Mouse (Mus musculus) MEL (cell line): ENCODE measurements around the gene Med13l. TPM values are rescaled to one million over a fixed set of nuclear protein-coding genes. Genes with fewer than 3 reads are reported as not detected.

Source experiments
- DNase-seq: peaks from one replicate; pipeline ENCODE4 v3.0.0; 2011; ENCODE audit warnings: low read depth, low spot score
- H3K27ac ChIP-seq: 2 replicates; pipeline ENCODE4 v1.5.1; 2012; ENCODE audit warnings: low read depth, mild to moderate bottlenecking, control low read depth, low read length, moderate library complexity; ENCODE audit not compliant: control insufficient read depth
- H3K27me3 ChIP-seq, 2 experiments: fragments of 150-350 bp in 1 of 2; sonication (generic) in 1 of 2; 2 replicates each; pipeline ENCODE4 v1.6.1; 2012; ENCODE audit warnings: low read length in 2 of 2, mild to moderate bottlenecking in 2 of 2, improper control_type of control experiment in 1 of 2, moderate library complexity in 1 of 2; ENCODE audit not compliant: insufficient read depth in 2 of 2, control insufficient read depth in 1 of 2
- H3K36me3 ChIP-seq, 2 experiments: 2 replicates each; pipeline ENCODE4 v1.6.1; 2012 to 2014; ENCODE audit warnings: low read length in 2 of 2, improper control_type of control experiment in 1 of 2, inconsistent platforms in 1 of 2, mild to moderate bottlenecking in 1 of 2; ENCODE audit not compliant: insufficient read depth in 2 of 2, control insufficient read depth in 1 of 2
- H3K4me1 ChIP-seq, 2 experiments: fragments of 150-350 bp in 1 of 2; sonication (generic) in 1 of 2; 2 replicates each; pipeline ENCODE4 v1.6.1; 2012; ENCODE audit warnings: low read length in 2 of 2, improper control_type of control experiment in 1 of 2, mild to moderate bottlenecking in 1 of 2; ENCODE audit not compliant: insufficient read depth in 2 of 2, control insufficient read depth in 1 of 2
- H3K4me3 ChIP-seq, 2 experiments: fragments of 150-350 bp in 1 of 2; sonication (generic) in 1 of 2; 2 replicates each; pipeline ENCODE4 v1.5.1; 2012; ENCODE audit warnings: low read depth in 2 of 2, low read length in 2 of 2, mild to moderate bottlenecking in 2 of 2, moderate library complexity in 2 of 2, control low read depth in 1 of 2, improper control_type of control experiment in 1 of 2; ENCODE audit not compliant: control insufficient read depth in 1 of 2, insufficient read depth in 1 of 2
- H3K79me2 ChIP-seq: 2 replicates; pipeline ENCODE4 v1.6.1; 2012; ENCODE audit warnings: mild to moderate bottlenecking, low read length, moderate library complexity; ENCODE audit not compliant: control insufficient read depth, poor library complexity, insufficient read depth
- H3K9ac ChIP-seq: 2 replicates; pipeline ENCODE4 v1.6.1; 2012; ENCODE audit warnings: low read depth, mild to moderate bottlenecking, control low read depth, low read length, moderate library complexity; ENCODE audit not compliant: control insufficient read depth, poor library complexity, severe bottlenecking
- H3K9me3 ChIP-seq: fragments of 150-350 bp; sonication (generic); replicated peaks from 2 replicates; pipeline ENCODE4 v1.6.1; 2012; ENCODE audit warnings: mild to moderate bottlenecking, low read length, improper control_type of control experiment, moderate library complexity; ENCODE audit not compliant: insufficient read depth
- BHLHE40 ChIP-seq: IDR thresholded peaks from 2 replicates; pipeline ENCODE4 v1.6.1; 2012; ENCODE audit warnings: low read depth, mild to moderate bottlenecking, inconsistent platforms, low read length, improper control_type of control experiment, borderline replicate concordance
- CHD1 ChIP-seq: IDR thresholded peaks from 2 replicates; pipeline ENCODE4 v1.6.1; 2012; ENCODE audit warnings: low read depth, mild to moderate bottlenecking, inconsistent platforms, low read length, improper control_type of control experiment
- CTCF ChIP-seq, 3 experiments: IDR thresholded peaks in 2 of 3; conservative IDR thresholded peaks in 1 of 3; 2 replicates each; pipeline ENCODE4 v1.5.1; 2011 to 2012; ENCODE audit warnings: low read length in 3 of 3, low read depth in 2 of 3, mild to moderate bottlenecking in 2 of 3, improper control_type of control experiment in 1 of 3, inconsistent platforms in 1 of 3, mixed read lengths in 1 of 3, moderate library complexity in 1 of 3; ENCODE audit not compliant: control insufficient read depth in 1 of 3, insufficient read depth in 1 of 3, poor library complexity in 1 of 3, severe bottlenecking in 1 of 3
- ELF1 ChIP-seq: IDR thresholded peaks from 2 replicates; pipeline ENCODE4 v1.6.1; 2014; ENCODE audit warnings: low read depth, mild to moderate bottlenecking, inconsistent platforms, low read length, improper control_type of control experiment, moderate library complexity
- ETS1 ChIP-seq: IDR thresholded peaks from 2 replicates; pipeline ENCODE4 v1.6.1; 2012; ENCODE audit warnings: low read depth, mild to moderate bottlenecking, inconsistent platforms, low read length, improper control_type of control experiment, moderate library complexity
- GABPA ChIP-seq: IDR thresholded peaks from 2 replicates; pipeline ENCODE4 v1.6.1; 2012; ENCODE audit warnings: low read depth, mild to moderate bottlenecking, inconsistent platforms, low read length, improper control_type of control experiment, moderate library complexity
- GATA1 ChIP-seq: IDR thresholded peaks from 2 replicates; pipeline ENCODE4 v1.6.1; 2011; ENCODE audit warnings: low read depth, low read length, improper control_type of control experiment
- HCFC1 ChIP-seq: IDR thresholded peaks from 2 replicates; pipeline ENCODE4 v1.6.1; 2012; ENCODE audit warnings: low read depth, mild to moderate bottlenecking, inconsistent platforms, low read length, improper control_type of control experiment, moderate library complexity
- JUND ChIP-seq: IDR thresholded peaks from 2 replicates; pipeline ENCODE4 v1.6.1; 2011; ENCODE audit warnings: low read depth, mild to moderate bottlenecking, improper control_type of control experiment, low read length
- KAT2A ChIP-seq: conservative IDR thresholded peaks from 2 replicates; pipeline ENCODE4 v1.6.1; 2012; ENCODE audit warnings: low read depth, low read length, improper control_type of control experiment, inconsistent platforms
- MAFK ChIP-seq: IDR thresholded peaks from 2 replicates; pipeline ENCODE4 v1.6.1; 2011; ENCODE audit warnings: low read depth, mild to moderate bottlenecking, low read length, improper control_type of control experiment, borderline replicate concordance
- MAZ ChIP-seq: IDR thresholded peaks from 2 replicates; pipeline ENCODE4 v1.6.1; 2012; ENCODE audit warnings: low read depth, mild to moderate bottlenecking, inconsistent platforms, low read length, improper control_type of control experiment
- MXI1 ChIP-seq: IDR thresholded peaks from 2 replicates; pipeline ENCODE4 v1.6.1; 2011; ENCODE audit warnings: mild to moderate bottlenecking, low read depth, low read length, improper control_type of control experiment
- MYB ChIP-seq: IDR thresholded peaks from 2 replicates; pipeline ENCODE4 v1.6.1; 2011; ENCODE audit warnings: mild to moderate bottlenecking, low read depth, low read length, improper control_type of control experiment
- MYC ChIP-seq: IDR thresholded peaks from 2 replicates; pipeline ENCODE4 v1.6.1; 2011; ENCODE audit warnings: low read depth, mild to moderate bottlenecking, low read length, improper control_type of control experiment, moderate library complexity
- POLR2A ChIP-seq, 2 experiments: IDR thresholded peaks; 2 replicates each; pipeline ENCODE4 v1.6.1; 2011 to 2012; ENCODE audit warnings: low read length in 2 of 2, mild to moderate bottlenecking in 2 of 2, control low read depth in 1 of 2, improper control_type of control experiment in 1 of 2, low read depth in 1 of 2, moderate library complexity in 1 of 2; ENCODE audit not compliant: control insufficient read depth in 1 of 2, insufficient read depth in 1 of 2, poor library complexity in 1 of 2
- POLR2AphosphoS5 ChIP-seq: IDR thresholded peaks from 2 replicates; pipeline ENCODE4 v1.6.1; 2012; ENCODE audit warnings: low read depth, borderline replicate concordance, mild to moderate bottlenecking, inconsistent platforms, low read length, moderate library complexity, mixed read lengths
- SMC3 ChIP-seq: IDR thresholded peaks from 2 replicates; pipeline ENCODE4 v1.6.1; 2011; ENCODE audit warnings: low read depth, low read length, improper control_type of control experiment
- TBP ChIP-seq: IDR thresholded peaks from 2 replicates; pipeline ENCODE4 v1.8.0; 2011; ENCODE audit warnings: low read depth, low read length, improper control_type of control experiment
- UBTF ChIP-seq: IDR thresholded peaks from 2 replicates; pipeline ENCODE4 v1.6.1; 2012; ENCODE audit warnings: low read depth, mild to moderate bottlenecking, inconsistent platforms, low read length, improper control_type of control experiment, moderate library complexity, borderline replicate concordance; ENCODE audit not compliant: insufficient read depth
- USF1 ChIP-seq: IDR thresholded peaks from 2 replicates; pipeline ENCODE4 v1.6.1; 2014; ENCODE audit warnings: low read depth, mild to moderate bottlenecking, inconsistent platforms, low read length, improper control_type of control experiment, moderate library complexity
- USF2 ChIP-seq, 2 experiments: IDR thresholded peaks; 2 replicates each; pipeline ENCODE4 v1.6.1; 2011 to 2012; ENCODE audit warnings: improper control_type of control experiment in 2 of 2, low read length in 2 of 2, borderline replicate concordance in 1 of 2, inconsistent platforms in 1 of 2, low read depth in 1 of 2, mild to moderate bottlenecking in 1 of 2; ENCODE audit not compliant: insufficient read depth in 1 of 2
- ZC3H11A ChIP-seq: IDR thresholded peaks from 2 replicates; pipeline ENCODE4 v1.6.1; 2012; ENCODE audit warnings: low read depth, mild to moderate bottlenecking, inconsistent platforms, low read length, improper control_type of control experiment
- ZKSCAN1 ChIP-seq: IDR thresholded peaks from 2 replicates; pipeline ENCODE4 v1.6.1; 2012; ENCODE audit warnings: low read depth, mild to moderate bottlenecking, inconsistent platforms, low read length, improper control_type of control experiment, moderate library complexity
- ZMIZ1 ChIP-seq: IDR thresholded peaks from 2 replicates; pipeline ENCODE4 v1.6.1; 2012; ENCODE audit warnings: low read depth, mild to moderate bottlenecking, inconsistent platforms, low read length, improper control_type of control experiment, moderate library complexity
- ZNF384 ChIP-seq: IDR thresholded peaks from 2 replicates; pipeline ENCODE4 v1.6.1; 2012; ENCODE audit warnings: low read depth, mild to moderate bottlenecking, inconsistent platforms, low read length, improper control_type of control experiment
- polyA plus RNA-seq, 2 experiments: library from polyadenylated mRNA; stranded (reverse) in 1 of 2; unstranded in 1 of 2; fragments of >175 nt in 1 of 2; fragments of >200 nt in 1 of 2; gene quantifications; 2 replicates each; pipeline versions ENCODE4 v1.2.1 to v1.2.4; 2012; ENCODE audit warnings: low replicate concordance in 2 of 2, low read depth in 1 of 2; ENCODE audit not compliant: insufficient read length in 2 of 2, insufficient read depth in 1 of 2, missing spikeins in 1 of 2
- total RNA-seq: library from RNA; depleted of rRNA; stranded (reverse); fragments of 300-350 nt; gene quantifications from 2 replicates; pipeline ENCODE4 v1.2.3, GENCODE M21; 2012

The Med13l gene
- total and polyA plus RNA-seq, 3 experiments = 13.4 to 16.1 TPM; not detected in 1

- no peak overlapping the region for H3K9ac ChIP-seq
- DNase-seq = no peak
- H3K4me3 ChIP-seq = no peak overlapping the region
- TF ChIP-seq ZKSCAN1 (no peak), POLR2A (IDR thresholded peaks at IDR 0.05; ENCODE audit: control insufficient read depth in 1 of 2, insufficient read depth in 1 of 2, low read depth in 1 of 2, low read length in 2 of 2, poor library complexity in 1 of 2) (no peak), MYC (no peak), SMC3 (no peak), CHD1 (no peak), HCFC1 (no peak), BHLHE40 (no peak), ZMIZ1 (no peak), UBTF (no peak), MAFK (no peak), TBP (no peak), MXI1 (no peak), ELF1 (no peak), JUND (no peak), USF2 (IDR thresholded peaks at IDR 0.05; ENCODE audit: borderline replicate concordance in 1 of 2, insufficient read depth in 1 of 2, low read depth in 1 of 2, low read length in 2 of 2) (no peak), CTCF (IDR thresholded peaks at IDR 0.05 in 2 of 3, conservative IDR thresholded peaks at IDR 0.05 in 1 of 3; ENCODE audit: control insufficient read depth in 1 of 3, insufficient read depth in 1 of 3, low read depth in 2 of 3, low read length in 3 of 3, poor library complexity in 1 of 3, severe bottlenecking in 1 of 3) (no peak), USF1 (no peak)
- no peaks in the 10 kb centered on the region for H3K4me1 ChIP-seq
- H3K27me3 ChIP-seq = no peaks in the 10 kb centered on the region
- no peaks in the 10 kb centered on the region; a peak in 1 of 4 replicates for H3K36me3 ChIP-seq
- H3K79me2 ChIP-seq = no peaks in the 10 kb centered on the region
- no peaks in the 10 kb centered on the region for H3K9me3 ChIP-seq
- H3K27ac ChIP-seq = no peak overlapping the region
Measured at GRCm38 (mm10) chr5:118757396-118758301, 197.2 kb downstream of the Med13l start.

GRCm38 (mm10) chr5:118760986-118761385, 200.5 kb downstream of the Med13l start:
- H3K9ac ChIP-seq = no peak overlapping the region
- H3K4me1 ChIP-seq = no peaks in the 10 kb centered on the region
- H3K27me3 ChIP-seq = no peaks in the 10 kb centered on the region
- no peak overlapping the region for H3K4me3 ChIP-seq
- no peak for DNase-seq
- TF ChIP-seq MXI1 (no peak), ZNF384 (no peak), MAZ (no peak), GATA1 (no peak), POLR2AphosphoS5 (no peak), KAT2A (no peak), BHLHE40 (no peak), ETS1 (no peak), GABPA (no peak), MYB (no peak), ZC3H11A (no peak), MYC (no peak)
- no peak overlapping the region for H3K27ac ChIP-seq
- H3K9me3 ChIP-seq = no peaks in the 10 kb centered on the region
- no peaks in the 10 kb centered on the region for H3K79me2 ChIP-seq
- no peaks in the 10 kb centered on the region; a peak in 1 of 4 replicates for H3K36me3 ChIP-seq
